Mouse (Mus musculus) heart, embryonic 15.5 days (tissue): Measurements from ENCODE around the gene Rtkn2. TPM values are rescaled to one million over a fixed set of nuclear protein-coding genes. Genes with fewer than 3 reads are reported as not detected.

ENCODE experiments used
- ATAC-seq: fragments of 200-750 bp; cut with Nextera tagmentation; replicated peaks from 2 replicates; pipeline ENCODE4 v1.8.0; 2017; ENCODE audit warnings: low read depth, moderate TSS enrichment; ENCODE audit not compliant: insufficient number of reproducible peaks, insufficient read depth, low FRiP score
- H3K27ac ChIP-seq: fragments of 300-500 bp; sonication (generic); 2 replicates; pipeline ENCODE4 v1.5.1; 2015; ENCODE audit warnings: mild to moderate bottlenecking, inconsistent platforms
- H3K27me3 ChIP-seq: fragments of 300-500 bp; sonication (generic); 2 replicates; pipeline ENCODE4 v1.6.1; 2015; ENCODE audit warnings: inconsistent platforms
- H3K36me3 ChIP-seq: fragments of 300-500 bp; sonication (generic); 2 replicates; pipeline ENCODE4 v1.6.1; 2015; ENCODE audit warnings: mild to moderate bottlenecking, inconsistent platforms
- H3K4me1 ChIP-seq: fragments of 300-500 bp; sonication (generic); replicated peaks from 2 replicates; pipeline ENCODE4 v1.6.1; 2015; ENCODE audit warnings: inconsistent platforms
- H3K4me2 ChIP-seq: fragments of 300-500 bp; sonication (generic); 2 replicates; pipeline ENCODE4 v1.6.1; 2015; ENCODE audit warnings: inconsistent platforms, mild to moderate bottlenecking, moderate library complexity
- H3K4me3 ChIP-seq: fragments of 300-500 bp; sonication (generic); 2 replicates; pipeline ENCODE4 v1.5.1; 2015; ENCODE audit warnings: mild to moderate bottlenecking, inconsistent platforms
- H3K9ac ChIP-seq: fragments of 300-500 bp; sonication (generic); 2 replicates; pipeline ENCODE4 v1.6.1; 2015; ENCODE audit warnings: mild to moderate bottlenecking, inconsistent platforms
- H3K9me3 ChIP-seq: fragments of 300-500 bp; sonication (generic); replicated peaks from 2 replicates; pipeline ENCODE4 v1.6.1; 2016; ENCODE audit warnings: inconsistent platforms
- WGBS: fragments of 180-500 bp; shearing (Covaris S2); methylation state at CpG from one replicate; pipeline ENCODE4 v1.1.7; 2015; ENCODE audit warnings: mixed read lengths; 5-methylcytosine and 5-hydroxymethylcytosine counted together
- polyA plus RNA-seq: library from polyadenylated mRNA; unstranded; fragments of >200 nt; fragmentation: Nextera tagmentation; extraction: Ambion mirVana; gene quantifications from 2 replicates; pipeline ENCODE4 v1.2.1, GENCODE M21; 2015

Rtkn2 gene
- polyA plus RNA-seq, 1 experiment from 2014 or later: 6.3 TPM

DNA sequence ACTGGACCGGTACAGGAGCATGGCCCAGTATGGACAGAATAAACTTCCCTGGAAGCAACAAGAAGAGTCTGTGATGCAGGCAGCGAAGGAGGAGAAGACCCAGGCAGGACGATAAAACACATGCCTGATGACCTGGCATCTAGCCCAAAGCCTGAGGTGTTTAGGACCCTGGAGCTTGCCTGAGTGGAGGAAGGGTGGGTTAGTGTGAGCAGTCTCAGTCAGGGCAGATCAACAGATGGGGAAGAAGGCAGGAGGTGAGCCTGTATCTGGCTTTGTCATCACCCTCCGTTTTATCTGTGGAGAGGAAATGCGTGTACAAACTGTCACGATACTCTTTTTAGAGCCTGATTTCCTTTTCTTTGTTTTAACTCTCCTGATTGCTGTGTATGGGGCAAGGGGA, 102.3 kb downstream of the Rtkn2 start:
- Histone ChIP-seq H3K27me3 (no peaks in the 10 kb centered on the region), H3K4me2 (no peak overlapping the region), H3K27ac (no peak overlapping the region), H3K9me3 (no peaks in the 10 kb centered on the region), H3K9ac (no peak overlapping the region), H3K36me3 (no peaks in the 10 kb centered on the region), H3K4me1 (peaks cover 12% of the 10 kb centered on the region), H3K4me3 (no peak overlapping the region)
- ATAC-seq: 0 out of 2 replicates have a peak, but pooled peaks have one; percentile 22
- WGBS: 38% methylated on average over 6 of the region's 6 CpGs

DNA sequence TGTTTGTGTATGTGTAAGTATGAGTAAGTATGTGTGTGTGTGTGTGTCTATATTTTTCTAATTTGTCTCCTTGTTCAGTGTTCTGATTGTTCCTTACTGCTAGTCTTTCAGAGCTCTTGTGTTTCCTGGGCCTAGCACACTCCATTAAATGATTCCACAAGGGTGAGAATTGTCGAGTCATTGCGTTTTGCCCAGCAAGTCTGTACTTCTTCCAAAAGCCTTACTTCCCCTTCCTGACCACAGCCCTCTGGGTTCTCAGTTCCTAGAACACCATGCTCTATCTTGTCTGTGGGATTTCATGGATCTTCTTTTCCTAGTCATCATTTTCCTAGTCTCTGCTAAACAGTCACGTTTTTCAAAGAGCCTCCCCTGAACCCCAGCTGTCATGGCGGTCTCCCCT, 106.2 kb downstream of the Rtkn2 start:
- H3K4me3 ChIP-seq: no peak overlapping the region
- no peak overlapping the region for H3K9ac ChIP-seq
- ATAC-seq: no peak
- no peak overlapping the region for H3K27ac ChIP-seq
- WGBS: 77% methylated on average over 4 of the region's 4 CpGs
- peaks cover 17% of the 10 kb centered on the region for H3K4me1 ChIP-seq
- H3K27me3 ChIP-seq: no peaks in the 10 kb centered on the region
- no peaks in the 10 kb centered on the region for H3K36me3 ChIP-seq
- H3K9me3 ChIP-seq: no peaks in the 10 kb centered on the region
- H3K4me2 ChIP-seq: no peak overlapping the region

DNA sequence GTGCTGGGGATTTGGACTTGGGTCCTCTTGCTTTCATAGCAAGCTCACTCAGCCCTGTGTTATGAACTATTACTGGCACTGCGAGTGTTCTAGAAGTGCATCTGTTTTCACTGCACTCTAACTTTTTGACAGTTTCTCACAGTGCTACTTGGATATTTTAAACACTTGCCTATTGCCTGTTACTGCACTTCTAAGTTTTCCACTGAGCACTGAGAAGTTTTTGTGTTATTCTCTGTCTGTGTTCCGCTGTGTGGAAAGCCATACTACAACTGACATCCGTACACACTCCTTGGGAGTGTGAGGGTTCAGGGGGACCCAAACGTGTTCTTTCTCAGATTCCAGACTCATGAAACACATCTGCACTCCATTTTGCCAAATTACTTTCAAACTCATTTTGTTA, 107.6 kb downstream of the Rtkn2 start:
- Histone ChIP-seq H3K9ac (no peak overlapping the region), H3K27ac (peak overlapping the region; percentile 8; the same call in 1 of the 2 replicates), H3K27me3 (no peaks in the 10 kb centered on the region), H3K4me1 (peaks cover 25% of the 10 kb centered on the region), H3K4me2 (no peak overlapping the region), H3K4me3 (no peak overlapping the region), H3K9me3 (no peaks in the 10 kb centered on the region), H3K36me3 (no peaks in the 10 kb centered on the region)
- whole genome bisulfite sequencing: 70% methylated on average over 4 of the region's 4 CpGs
- no peak for ATAC-seq

DNA sequence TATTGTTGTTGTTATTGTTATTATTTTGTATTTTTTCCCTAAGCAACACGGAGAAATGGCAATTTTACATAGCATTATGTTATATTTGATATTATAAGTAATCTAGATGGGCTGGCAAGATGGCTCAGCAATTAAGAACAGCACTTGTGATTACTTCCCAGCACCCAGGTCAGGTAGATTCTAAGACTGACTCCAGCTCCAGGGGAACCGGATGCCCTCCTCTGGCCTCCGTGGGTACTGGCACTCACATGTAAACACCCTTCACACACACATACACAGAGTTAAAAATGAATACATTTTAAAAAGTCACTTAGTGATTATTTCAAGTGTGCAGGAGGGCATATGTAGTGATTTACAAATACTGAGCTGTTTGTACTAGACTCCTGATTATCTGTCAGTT, 108.4 kb downstream of the Rtkn2 start:
- peaks cover 25% of the 10 kb centered on the region for H3K4me1 ChIP-seq

DNA sequence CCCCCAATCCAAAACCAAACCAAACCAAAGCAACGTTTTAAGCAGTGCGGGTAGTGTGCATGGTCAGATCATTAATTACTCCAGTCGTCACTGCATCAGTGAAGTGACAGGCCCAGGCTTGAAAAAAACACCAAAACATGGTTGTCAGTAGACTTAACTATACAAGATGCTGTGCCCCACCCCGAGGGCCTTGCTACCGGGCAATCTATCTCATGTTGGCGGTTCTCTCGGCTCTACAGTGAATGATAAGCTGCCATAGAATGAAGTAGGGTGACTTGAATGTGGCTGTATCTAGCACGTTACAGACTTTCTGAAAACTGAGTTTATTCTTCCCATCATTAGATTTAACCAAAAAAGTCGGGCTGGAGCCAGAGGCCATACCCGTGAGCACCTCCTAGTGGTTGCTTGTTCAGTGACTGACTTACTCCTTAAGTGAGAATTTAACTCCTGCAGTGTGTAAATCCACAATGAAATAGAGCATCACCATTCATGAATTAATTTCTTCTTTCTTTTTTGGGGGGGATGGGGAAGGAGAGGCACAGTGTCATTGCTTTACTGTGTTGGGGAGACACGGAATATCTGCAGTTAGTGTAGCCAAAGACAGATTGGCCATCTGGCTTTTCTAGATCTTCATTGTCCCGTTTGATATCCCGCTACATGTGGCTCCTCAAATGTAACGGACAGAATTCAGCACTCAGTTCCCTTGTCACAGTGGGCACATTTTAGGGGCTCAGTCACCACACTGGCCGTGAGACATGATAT, 110.2 kb downstream of the Rtkn2 start:
- H3K9me3 ChIP-seq: no peaks in the 10 kb centered on the region
- H3K4me2 ChIP-seq: peak overlapping the region; percentile 41; the same call in 1 of the 2 replicates
- ATAC-seq: no peak
- H3K4me3 ChIP-seq: no peak overlapping the region
- no peak overlapping the region for H3K9ac ChIP-seq
- 54% methylated on average over 15 of the region's 15 CpGs for WGBS
- H3K27me3 ChIP-seq: no peaks in the 10 kb centered on the region
- H3K27ac ChIP-seq: peak overlapping the region; percentile 91
- H3K4me1 ChIP-seq: peaks cover 25% of the 10 kb centered on the region
- H3K36me3 ChIP-seq: peaks cover 6% of the 10 kb centered on the region; the same call in 1 of the 2 replicates

More for the DNA sequence above, 108.4 kb downstream of the Rtkn2 start:
- no peak overlapping the region for H3K27ac ChIP-seq
- H3K4me3 ChIP-seq: no peak overlapping the region
- H3K27me3 ChIP-seq: no peaks in the 10 kb centered on the region
- no peaks in the 10 kb centered on the region for H3K9me3 ChIP-seq
- ATAC-seq: no peak
- 73% methylated on average over 3 of the region's 3 CpGs for WGBS
- H3K36me3 ChIP-seq: no peaks in the 10 kb centered on the region
- no peak overlapping the region for H3K4me2 ChIP-seq
- H3K9ac ChIP-seq: no peak overlapping the region

DNA sequence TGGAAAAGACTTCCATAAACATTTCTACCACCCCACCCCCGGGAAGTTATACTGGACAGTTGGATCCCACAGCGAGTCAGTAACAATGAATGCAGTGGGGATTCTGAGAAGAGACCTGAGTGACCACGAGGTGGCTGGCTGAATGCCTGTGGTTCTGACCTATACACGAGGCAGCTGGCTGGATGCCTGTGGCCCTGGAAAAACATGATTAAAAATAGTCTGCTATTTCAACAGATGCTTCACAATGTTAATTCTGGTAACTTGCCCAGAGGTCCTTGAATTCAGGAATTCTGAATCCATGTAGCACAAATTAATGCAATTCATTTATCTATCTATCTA, 110.8 kb downstream of the Rtkn2 start:
- H3K9me3 ChIP-seq: no peaks in the 10 kb centered on the region
- H3K4me3 ChIP-seq: no peak overlapping the region
- H3K4me1 ChIP-seq: peaks cover 31% of the 10 kb centered on the region
- peak overlapping the region; percentile 91 for H3K27ac ChIP-seq
- peaks cover 11% of the 10 kb centered on the region; the same call in 1 of the 2 replicates for H3K36me3 ChIP-seq
- H3K9ac ChIP-seq: no peak overlapping the region
- H3K4me2 ChIP-seq: peak overlapping the region; percentile 41; the same call in 1 of the 2 replicates
- WGBS: 7% methylated on average over 4 of the region's 4 CpGs
- peak; percentile 88 for ATAC-seq
- no peaks in the 10 kb centered on the region for H3K27me3 ChIP-seq

DNA sequence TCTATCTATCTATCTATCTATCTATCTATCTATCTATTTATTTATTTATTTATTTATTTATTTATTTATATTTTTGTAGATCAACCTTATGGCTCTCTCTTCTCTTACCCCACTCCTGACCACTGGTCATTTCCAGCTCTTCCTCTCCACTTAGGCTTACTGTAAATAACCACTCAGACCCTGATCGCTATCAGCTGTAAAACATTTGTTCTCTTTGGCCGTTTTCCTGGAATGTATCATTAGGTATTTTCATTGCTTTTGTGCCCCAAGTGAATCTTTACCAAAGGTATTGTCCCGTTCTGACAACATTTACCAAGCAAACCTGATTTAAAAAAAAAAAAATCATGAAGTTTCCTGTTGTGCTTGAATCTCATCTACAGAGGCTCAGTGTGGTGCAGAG, 111.2 kb downstream of the Rtkn2 start:
- no peak overlapping the region for H3K9ac ChIP-seq
- H3K4me2 ChIP-seq: no peak overlapping the region
- peaks cover 34% of the 10 kb centered on the region for H3K4me1 ChIP-seq
- 52% methylated on average over 3 of the region's 3 CpGs for WGBS
- H3K27me3 ChIP-seq: no peaks in the 10 kb centered on the region
- H3K27ac ChIP-seq: peak overlapping the region; percentile 75
- H3K4me3 ChIP-seq: no peak overlapping the region
- no peaks in the 10 kb centered on the region for H3K9me3 ChIP-seq
- no peak for ATAC-seq
- H3K36me3 ChIP-seq: peaks cover 11% of the 10 kb centered on the region; the same call in 1 of the 2 replicates

DNA sequence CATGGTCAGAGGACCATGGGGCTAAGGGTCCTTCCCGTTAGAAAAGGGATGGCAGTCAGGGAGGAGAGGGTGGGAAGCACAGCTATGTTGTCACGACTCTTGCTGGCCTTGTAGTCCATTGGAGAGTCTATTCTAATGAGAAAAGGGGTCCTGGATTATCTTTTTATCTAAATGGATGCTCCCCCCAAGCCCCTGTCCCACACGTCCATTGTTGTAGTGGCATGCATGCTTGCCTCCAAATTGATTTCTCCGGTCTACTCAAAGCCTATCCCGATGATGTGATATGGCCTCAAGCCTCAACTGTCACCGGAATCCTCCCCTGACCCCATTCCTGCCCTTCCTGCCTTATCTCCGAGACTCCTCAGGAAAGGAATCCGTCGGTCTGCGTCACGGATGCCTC, 111.6 kb downstream of the Rtkn2 start:
- no peak overlapping the region for H3K9ac ChIP-seq
- WGBS: 31% methylated on average over 11 of the region's 11 CpGs
- H3K27me3 ChIP-seq: no peaks in the 10 kb centered on the region
- peaks cover 13% of the 10 kb centered on the region; the same call in 1 of the 2 replicates for H3K36me3 ChIP-seq
- ATAC-seq: no peak
- no peak overlapping the region for H3K4me3 ChIP-seq
- H3K9me3 ChIP-seq: no peaks in the 10 kb centered on the region
- H3K4me1 ChIP-seq: peaks cover 34% of the 10 kb centered on the region
- H3K27ac ChIP-seq: peak overlapping the region; percentile 75
- peak overlapping the region; percentile 1; the same call in 1 of the 2 replicates for H3K4me2 ChIP-seq

DNA sequence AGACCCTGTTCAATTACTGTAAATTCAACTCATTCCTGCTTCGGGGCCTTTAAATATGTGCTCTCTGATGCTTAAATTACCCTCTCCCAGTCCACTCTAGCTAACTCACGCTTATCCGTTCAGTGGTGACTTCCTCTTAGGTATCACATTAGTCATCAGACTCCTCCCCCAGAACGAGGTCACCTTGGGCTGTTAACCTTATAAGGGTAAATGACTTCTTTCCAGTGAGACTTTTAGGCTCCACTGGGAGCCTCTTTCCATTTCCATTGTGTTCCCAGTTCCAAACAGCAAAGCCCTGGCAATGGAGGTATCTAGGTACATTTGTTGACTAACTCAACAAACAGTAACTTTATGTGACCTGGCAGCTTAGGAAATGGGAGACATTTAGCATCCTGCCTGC, 112.5 kb downstream of the Rtkn2 start:
- Histone ChIP-seq H3K9me3 (no peaks in the 10 kb centered on the region), H3K36me3 (peaks cover 22% of the 10 kb centered on the region), H3K4me2 (no peak overlapping the region), H3K9ac (no peak overlapping the region), H3K4me3 (no peak overlapping the region), H3K4me1 (peaks cover 34% of the 10 kb centered on the region), H3K27me3 (no peaks in the 10 kb centered on the region), H3K27ac (peak overlapping the region; percentile 3; the same call in 1 of the 2 replicates)
- ATAC-seq: no peak
- WGBS: 68% methylated on average over 4 of the region's 4 CpGs

DNA sequence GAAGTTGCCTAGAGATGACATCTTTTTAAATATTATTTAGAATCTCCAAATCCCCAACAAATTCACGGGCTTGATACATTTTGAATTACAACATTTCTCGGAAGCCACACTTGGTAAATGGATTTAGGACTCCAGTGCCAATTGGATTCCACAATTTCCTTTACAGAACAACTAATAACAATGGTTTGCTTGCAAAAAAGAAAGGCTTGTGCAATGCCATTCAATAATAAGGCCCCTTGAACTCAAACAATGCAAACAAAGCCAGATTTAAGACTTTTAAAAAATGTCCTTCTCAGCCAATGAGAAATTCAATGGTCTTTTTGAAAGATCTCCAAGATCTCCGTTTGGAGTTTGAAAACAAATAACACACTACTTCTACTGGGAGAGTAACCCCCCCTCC, 114.1 kb downstream of the Rtkn2 start:
- H3K27me3 ChIP-seq: no peaks in the 10 kb centered on the region
- H3K4me1 ChIP-seq: peaks cover 34% of the 10 kb centered on the region
- H3K4me2 ChIP-seq: no peak overlapping the region
- H3K4me3 ChIP-seq: no peak overlapping the region
- no peak overlapping the region for H3K27ac ChIP-seq
- no peak overlapping the region for H3K9ac ChIP-seq
- WGBS: 82% methylated on average over 3 of the region's 3 CpGs
- no peaks in the 10 kb centered on the region for H3K9me3 ChIP-seq
- peaks cover 38% of the 10 kb centered on the region for H3K36me3 ChIP-seq
- ATAC-seq: no peak

DNA sequence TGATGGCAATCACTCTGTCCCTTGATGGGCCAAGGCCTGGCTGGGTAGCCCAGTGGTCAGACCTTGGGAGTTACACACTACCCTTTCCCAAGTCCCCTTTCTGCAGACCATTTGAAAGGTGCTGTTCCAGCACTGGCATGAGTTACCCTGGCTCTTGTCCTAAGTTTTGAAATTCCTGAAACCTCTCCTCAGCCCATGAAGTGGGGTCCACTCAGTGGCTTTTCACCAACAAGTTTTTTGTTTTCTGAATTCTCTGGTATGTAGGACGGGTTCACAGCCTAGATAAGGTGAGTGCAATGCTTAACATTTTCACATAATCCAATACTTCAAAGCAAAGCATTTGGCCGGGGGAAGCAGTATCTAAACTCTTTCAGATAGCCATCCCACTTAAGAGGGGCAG, 115.8 kb downstream of the Rtkn2 start:
- H3K27ac ChIP-seq: peak overlapping the region; percentile 5; the same call in 1 of the 2 replicates

DNA sequence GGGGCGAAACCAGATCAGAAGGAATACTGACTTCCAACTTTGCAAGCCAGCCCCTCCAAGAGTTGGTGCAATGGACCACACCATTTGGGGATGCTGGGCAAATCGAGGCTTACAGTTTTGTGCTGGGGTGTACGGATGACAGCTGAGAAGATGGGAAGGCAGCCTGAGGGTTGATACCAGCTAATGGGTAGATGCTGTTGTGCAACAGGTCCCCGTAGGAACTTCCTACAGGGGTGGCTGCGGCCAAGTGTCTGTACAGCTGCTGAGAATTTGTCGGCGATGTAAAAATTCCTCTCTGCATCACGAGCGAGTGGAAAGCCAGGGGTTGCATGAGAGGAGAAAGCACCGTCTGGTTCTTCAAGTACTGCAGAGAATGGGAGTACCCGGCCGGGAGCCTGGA, 117.0 kb downstream of the Rtkn2 start:
- Histone ChIP-seq H3K36me3 (peaks cover 57% of the 10 kb centered on the region), H3K9me3 (no peaks in the 10 kb centered on the region), H3K4me3 (no peak overlapping the region), H3K27ac (no peak overlapping the region), H3K4me2 (no peak overlapping the region), H3K9ac (no peak overlapping the region), H3K27me3 (no peaks in the 10 kb centered on the region), H3K4me1 (peaks cover 19% of the 10 kb centered on the region)
- no peak for ATAC-seq
- 86% methylated on average over 12 of the region's 12 CpGs for WGBS

More for the DNA sequence above, 115.8 kb downstream of the Rtkn2 start:
- Histone ChIP-seq H3K4me3 (no peak overlapping the region), H3K4me1 (peaks cover 25% of the 10 kb centered on the region), H3K9ac (no peak overlapping the region), H3K4me2 (no peak overlapping the region), H3K36me3 (peaks cover 45% of the 10 kb centered on the region), H3K27me3 (no peaks in the 10 kb centered on the region), H3K9me3 (no peaks in the 10 kb centered on the region)
- 31% methylated on average over 2 of the region's 2 CpGs for WGBS
- ATAC-seq: no peak
